Mouse (Mus musculus) bone marrow macrophage, adult 2 months (primary cell): ENCODE data around the gene Arhgap4.

Experiments
- CTCF ChIP-seq: IDR thresholded peaks from 2 replicates; pipeline ENCODE4 v1.5.1; 2012; ENCODE audit warnings: low read depth, mild to moderate bottlenecking, low read length, moderate library complexity
- POLR2A ChIP-seq: IDR thresholded peaks from 2 replicates; pipeline ENCODE4 v1.6.1; 2012; ENCODE audit warnings: mild to moderate bottlenecking, low read depth, low read length, borderline replicate concordance

- TF ChIP-seq POLR2A (no peak), CTCF (no peak)
These were observed 49.7 kb downstream of the Arhgap4 start for GRCm38 (mm10) chrX:73871956-73872355.
